Mouse (Mus musculus) small intestine, adult 10 weeks (tissue): ENCODE data around the gene Olfr943. TPM values are rescaled to one million over a fixed set of nuclear protein-coding genes. Genes with fewer than 3 reads are reported as not detected.

ENCODE experiments used
- polyA plus RNA-seq: library from polyadenylated mRNA; stranded (reverse); fragments of 350-450 nt; fragmentation: Illumina TruSeq; extraction: RNeasy Lipid Tissue Mini Kit (QIAGEN cat#74804); gene quantifications from one replicate; pipeline ENCODE4 v1.2.3, GENCODE M21; 2014; ENCODE audit warnings: low replicate concordance

The Olfr943 gene
- polyA plus RNA-seq = not detected

DNA sequence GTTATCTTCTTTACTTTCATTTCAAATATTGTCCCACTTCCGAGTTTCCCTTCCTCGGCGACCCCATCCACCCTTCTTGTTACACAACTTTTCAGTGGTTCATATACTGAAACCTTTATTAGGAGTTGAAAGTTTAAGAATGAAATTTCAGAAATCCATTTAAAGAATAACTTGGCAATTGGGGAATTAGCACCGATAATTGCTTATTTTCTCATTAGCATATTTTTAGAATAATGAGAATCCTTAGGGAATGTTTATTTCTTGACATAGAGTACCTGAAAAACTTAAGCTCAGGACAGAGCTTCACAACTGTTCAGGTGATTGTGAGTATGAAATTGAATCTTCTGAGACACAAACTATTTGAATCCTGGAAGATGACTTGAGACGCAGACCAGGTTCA, at the start of gene Olfr943:
Gene Olfr943, plus strand, starts transcription at position 301 of the 400 bp plus-strand sequence.

DNA sequence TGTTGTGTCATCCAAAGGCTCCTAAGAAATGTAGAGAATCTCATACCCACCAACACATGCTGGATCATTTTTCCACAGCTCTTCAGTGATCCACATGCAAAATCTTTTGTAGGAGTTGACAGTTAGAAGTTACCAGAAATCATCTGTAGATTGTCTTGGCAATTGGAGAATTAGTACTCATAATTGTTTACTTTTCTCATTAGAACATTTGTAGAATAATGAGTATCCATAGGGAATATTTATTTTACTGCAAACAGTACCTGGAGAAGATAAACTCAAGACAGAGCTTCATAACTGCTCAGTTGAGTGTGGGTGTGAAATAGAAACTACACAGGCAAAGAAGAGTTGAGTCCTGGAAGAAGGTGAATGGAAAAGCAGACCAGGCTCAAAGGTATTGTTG, 38.3 kb upstream of the Olfr943 start, which contains the start of gene Olfr27:
Gene Olfr27, plus strand, starts transcription at position 301 of the 400 bp plus-strand sequence.

DNA sequence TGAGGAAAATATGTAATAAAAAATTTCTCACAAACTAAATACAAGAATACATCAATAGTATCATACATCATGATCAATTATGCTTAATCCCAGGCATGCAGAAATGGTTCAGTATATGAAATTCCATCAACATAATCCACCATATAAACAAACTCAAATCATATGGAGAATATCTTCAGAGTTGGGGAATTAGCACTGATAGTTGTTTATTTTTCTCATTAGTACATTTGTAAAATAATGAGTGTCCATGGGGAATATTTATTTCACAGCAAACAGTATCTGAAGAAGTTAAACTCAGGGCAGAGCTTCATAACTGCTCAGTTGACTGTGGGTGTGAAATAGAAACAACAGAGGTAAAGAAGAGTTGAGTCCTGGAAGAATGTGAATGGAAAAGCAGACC, 35.5 kb downstream of the Olfr943 start, which contains the start of gene Olfr944:
Gene Olfr944, plus strand, starts transcription at position 301 of the 400 bp plus-strand sequence.

Other genes starting within 250 kb of the Olfr943 start
- not detected for gene Olfr930, start 236.5 kb upstream of the Olfr943 start, polyA plus RNA-seq
- gene Olfr933, start 194.0 kb upstream of the Olfr943 start, polyA plus RNA-seq = not detected
- not detected for gene Olfr934, start 178.0 kb upstream of the Olfr943 start, polyA plus RNA-seq
- not detected for gene Olfr935, start 166.6 kb upstream of the Olfr943 start, polyA plus RNA-seq
- gene Olfr146, start 142.9 kb upstream of the Olfr943 start, polyA plus RNA-seq = not detected
- not detected for gene Olfr937, start 101.4 kb upstream of the Olfr943 start, polyA plus RNA-seq
- gene Olfr938, start 87.4 kb upstream of the Olfr943 start, polyA plus RNA-seq = not detected
- gene Olfr27, start 38.2 kb upstream of the Olfr943 start, polyA plus RNA-seq = not detected
- not detected for gene Olfr944, start 35.6 kb downstream of the Olfr943 start, polyA plus RNA-seq
- not detected for gene Olfr1537, start 83.7 kb downstream of the Olfr943 start, polyA plus RNA-seq
- gene Olfr945, start 110.5 kb downstream of the Olfr943 start, polyA plus RNA-seq = not detected
- gene Olfr948, start 159.7 kb downstream of the Olfr943 start, polyA plus RNA-seq = not detected
- not detected for gene Olfr951, start 221.1 kb downstream of the Olfr943 start, polyA plus RNA-seq